Mouse (Mus musculus) heart, embryonic 11.5 days (tissue): ENCODE measurements around the gene Arel1. TPM values are rescaled to one million over a fixed set of nuclear protein-coding genes. Genes with fewer than 3 reads are reported as not detected.

ENCODE experiments used
- ATAC-seq: fragments of 200-750 bp; cut with Nextera tagmentation; replicated peaks from 2 replicates; pipeline ENCODE4 v1.8.0; 2017; ENCODE audit warnings: moderate library complexity; ENCODE audit not compliant: insufficient number of reproducible peaks, low FRiP score, low TSS enrichment
- H3K27ac ChIP-seq: fragments of 300-500 bp; sonication (generic); 2 replicates; pipeline ENCODE4 v1.5.1; 2014; ENCODE audit warnings: mild to moderate bottlenecking, low read depth, low read length
- H3K27me3 ChIP-seq: fragments of 300-500 bp; sonication (generic); 2 replicates; pipeline ENCODE4 v1.6.1; 2014; ENCODE audit warnings: mild to moderate bottlenecking, low read length, mixed read lengths; ENCODE audit not compliant: control insufficient read depth, insufficient read depth
- H3K36me3 ChIP-seq: fragments of 300-500 bp; sonication (generic); 2 replicates; pipeline ENCODE4 v1.6.1; 2014; ENCODE audit warnings: mild to moderate bottlenecking, low read length, moderate library complexity, mixed read lengths; ENCODE audit not compliant: control insufficient read depth, insufficient read depth
- H3K4me1 ChIP-seq: fragments of 300-500 bp; sonication (generic); 2 replicates; pipeline ENCODE4 v1.6.1; 2014; ENCODE audit warnings: low read length; ENCODE audit not compliant: control insufficient read depth, insufficient read depth
- H3K4me2 ChIP-seq: fragments of 300-500 bp; sonication (generic); 2 replicates; pipeline ENCODE4 v1.6.1; 2014; ENCODE audit warnings: mild to moderate bottlenecking, moderate library complexity
- H3K4me3 ChIP-seq: fragments of 300-500 bp; sonication (generic); 2 replicates; pipeline ENCODE4 v1.5.1; 2014; ENCODE audit warnings: low read depth, low read length
- H3K9ac ChIP-seq: fragments of 300-500 bp; sonication (generic); 2 replicates; pipeline ENCODE4 v1.6.1; 2014; ENCODE audit warnings: mild to moderate bottlenecking, low read depth, low read length, moderate library complexity
- H3K9me3 ChIP-seq: fragments of 300-500 bp; sonication (generic); replicated peaks from 2 replicates; pipeline ENCODE4 v1.6.1; 2016; ENCODE audit warnings: low read length; ENCODE audit not compliant: control insufficient read depth
- WGBS: fragments of 180-500 bp; shearing (Covaris S2); extraction: QIAGEN DNeasy Blood & Tissue Kit; methylation state at CpG from one replicate; pipeline ENCODE4 v1.1.7; 2014; ENCODE audit not compliant: insufficient replicate concordance; 5-methylcytosine and 5-hydroxymethylcytosine counted together
- polyA plus RNA-seq: library from polyadenylated mRNA; unstranded; fragments of >200 nt; fragmentation: Nextera tagmentation; extraction: Ambion mirVana; gene quantifications from 2 replicates; pipeline ENCODE4 v1.2.1, GENCODE M21; 2014

Arel1 gene
- polyA plus RNA-seq, 1 experiment from 2014 or later: 13.1 TPM

DNA sequence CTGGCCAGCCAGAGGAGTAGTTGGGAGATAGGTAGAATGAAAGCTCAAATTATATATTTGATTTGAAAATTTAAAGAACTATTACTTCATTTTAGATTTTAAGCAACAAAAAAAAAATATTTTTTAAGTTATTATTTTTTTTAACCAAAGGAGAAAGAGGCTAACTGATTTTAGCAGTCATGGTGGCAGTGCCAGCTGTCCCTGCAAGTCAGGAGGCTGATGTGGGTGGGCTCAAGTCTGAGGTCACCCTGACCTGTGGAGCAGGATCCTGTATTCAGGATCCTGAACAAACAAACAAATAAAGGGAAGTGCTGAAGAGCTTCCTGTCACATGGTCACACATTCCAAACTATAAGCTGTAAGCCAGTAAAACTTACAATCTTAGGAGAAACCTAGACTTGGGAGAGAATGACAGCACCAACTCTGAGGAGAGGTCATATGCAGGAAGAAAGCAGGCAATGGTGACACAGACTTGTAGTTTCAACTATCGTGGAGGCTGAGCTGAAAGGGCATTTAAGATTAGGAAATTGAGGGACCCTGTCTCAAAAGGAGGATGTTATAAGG lies 11.8 kb downstream of the Arel1 start:
- no peak overlapping the region for H3K4me2 ChIP-seq
- H3K36me3 ChIP-seq: peaks cover 3% of the 10 kb centered on the region; the same call in 1 of the 2 replicates
- no peak for ATAC-seq
- no peak overlapping the region for H3K4me3 ChIP-seq
- peaks cover 14% of the 10 kb centered on the region for H3K4me1 ChIP-seq
- H3K9me3 ChIP-seq: no peaks in the 10 kb centered on the region
- 69% methylated on average over 1 of the region's 1 CpGs for WGBS
- no peak overlapping the region for H3K27ac ChIP-seq
- no peaks in the 10 kb centered on the region for H3K27me3 ChIP-seq
- H3K9ac ChIP-seq: no peak overlapping the region

DNA sequence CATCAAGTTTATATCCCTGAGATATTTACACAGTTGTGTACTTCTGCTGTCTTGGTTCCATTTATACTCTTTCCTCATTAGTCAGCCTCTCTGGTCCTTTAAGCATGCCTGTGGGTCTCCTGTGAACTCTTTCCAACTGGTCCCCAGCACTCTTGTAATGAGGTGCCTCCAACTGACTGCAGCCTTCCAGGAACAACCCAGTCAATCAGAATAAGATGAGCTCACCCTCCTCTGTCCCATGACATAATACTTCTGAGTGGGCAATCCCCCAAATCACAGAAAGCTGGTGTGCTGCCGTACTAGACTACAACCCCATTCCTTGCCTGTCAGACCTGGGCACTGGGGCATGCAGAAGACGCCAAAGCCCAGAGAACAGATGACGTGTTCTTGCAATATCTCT lies 14.4 kb downstream of the Arel1 start:
- WGBS: 92% methylated on average over 3 of the region's 3 CpGs
- peaks cover 3% of the 10 kb centered on the region; the same call in 1 of the 2 replicates for H3K36me3 ChIP-seq
- H3K4me1 ChIP-seq: no peaks in the 10 kb centered on the region
- no peaks in the 10 kb centered on the region for H3K9me3 ChIP-seq
- no peaks in the 10 kb centered on the region for H3K27me3 ChIP-seq
- no peak overlapping the region for H3K9ac ChIP-seq
- H3K4me3 ChIP-seq: no peak overlapping the region
- H3K27ac ChIP-seq: no peak overlapping the region
- H3K4me2 ChIP-seq: no peak overlapping the region
- no peak for ATAC-seq

DNA sequence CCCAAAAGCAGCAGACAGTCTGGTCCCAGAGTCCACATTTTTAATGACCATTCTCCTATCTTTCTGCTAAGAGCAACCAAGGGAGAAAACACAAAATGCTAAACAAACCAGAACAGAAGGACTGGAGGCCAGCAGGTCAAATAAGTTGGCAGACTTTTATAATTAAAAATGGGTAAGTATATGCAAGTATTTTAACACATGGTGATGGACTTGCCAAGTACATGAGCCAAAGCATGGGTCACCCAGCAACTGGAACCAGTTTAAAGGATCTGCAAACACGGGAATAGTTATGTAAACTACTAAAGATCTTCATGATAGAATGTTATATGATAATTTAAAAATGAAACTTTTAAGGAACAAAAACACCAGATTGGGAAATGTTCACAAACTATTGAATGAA lies 18.3 kb downstream of the Arel1 start:
- Histone ChIP-seq H3K9me3 (no peaks in the 10 kb centered on the region), H3K27ac (no peak overlapping the region), H3K9ac (no peak overlapping the region), H3K4me2 (no peak overlapping the region), H3K36me3 (peaks cover under 1% of the 10 kb centered on the region; the same call in 1 of the 2 replicates), H3K4me3 (no peak overlapping the region), H3K27me3 (no peaks in the 10 kb centered on the region), H3K4me1 (peaks cover 3% of the 10 kb centered on the region; the same call in 1 of the 2 replicates)
- ATAC-seq: no peak
- 81% methylated on average over 1 of the region's 1 CpGs for WGBS

DNA sequence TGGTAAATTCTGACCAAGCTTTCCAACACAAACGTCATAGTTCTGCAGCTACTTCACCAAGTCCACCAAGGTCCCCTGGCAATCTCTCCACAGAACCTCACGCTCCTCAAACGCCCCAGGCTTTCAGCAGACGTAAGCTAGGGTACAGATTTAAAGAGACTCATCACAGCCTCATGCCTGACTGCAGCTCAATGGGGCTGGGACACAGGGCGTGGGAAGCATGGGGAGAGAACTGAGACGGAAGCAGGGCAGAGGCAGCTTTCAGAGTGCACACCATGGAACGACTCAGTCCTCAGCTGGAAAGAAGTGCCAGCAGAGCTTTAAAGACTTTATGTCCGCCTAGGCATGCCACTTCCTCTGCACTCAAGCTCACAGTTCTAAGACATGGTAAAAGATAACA lies 19.2 kb downstream of the Arel1 start:
- Histone ChIP-seq H3K4me3 (no peak overlapping the region), H3K27me3 (no peaks in the 10 kb centered on the region), H3K27ac (no peak overlapping the region), H3K4me1 (peaks cover 3% of the 10 kb centered on the region; the same call in 1 of the 2 replicates), H3K9me3 (no peaks in the 10 kb centered on the region), H3K36me3 (peaks cover 4% of the 10 kb centered on the region; the same call in 1 of the 2 replicates), H3K4me2 (no peak overlapping the region), H3K9ac (no peak overlapping the region)
- 73% methylated on average over 8 of the region's 8 CpGs for WGBS
- ATAC-seq: no peak

DNA sequence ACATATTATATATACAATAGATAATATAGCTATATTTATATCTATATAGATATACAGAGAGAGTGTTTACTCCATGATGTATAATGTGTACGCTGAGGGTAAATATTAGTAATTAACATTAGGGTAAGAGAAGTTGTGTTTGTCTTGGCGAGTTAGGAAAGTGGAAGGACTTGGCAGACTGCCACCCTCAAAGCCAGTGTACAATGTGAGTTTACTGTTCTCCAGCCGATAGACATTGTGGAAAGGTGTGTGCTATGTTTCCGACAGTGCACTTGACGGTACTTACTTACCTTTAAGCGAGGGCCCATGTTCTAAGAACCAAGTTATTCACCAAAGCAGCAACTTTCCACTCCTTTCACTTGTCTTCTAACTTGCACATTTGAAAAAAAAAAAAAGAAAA lies 19.9 kb downstream of the Arel1 start:
- Histone ChIP-seq H3K27ac (no peak overlapping the region), H3K9me3 (no peaks in the 10 kb centered on the region), H3K4me3 (no peak overlapping the region), H3K9ac (no peak overlapping the region), H3K4me1 (peaks cover 3% of the 10 kb centered on the region; the same call in 1 of the 2 replicates), H3K36me3 (peaks cover 4% of the 10 kb centered on the region; the same call in 1 of the 2 replicates), H3K27me3 (no peaks in the 10 kb centered on the region), H3K4me2 (no peak overlapping the region)
- WGBS: 90% methylated on average over 6 of the region's 6 CpGs
- no peak for ATAC-seq

DNA sequence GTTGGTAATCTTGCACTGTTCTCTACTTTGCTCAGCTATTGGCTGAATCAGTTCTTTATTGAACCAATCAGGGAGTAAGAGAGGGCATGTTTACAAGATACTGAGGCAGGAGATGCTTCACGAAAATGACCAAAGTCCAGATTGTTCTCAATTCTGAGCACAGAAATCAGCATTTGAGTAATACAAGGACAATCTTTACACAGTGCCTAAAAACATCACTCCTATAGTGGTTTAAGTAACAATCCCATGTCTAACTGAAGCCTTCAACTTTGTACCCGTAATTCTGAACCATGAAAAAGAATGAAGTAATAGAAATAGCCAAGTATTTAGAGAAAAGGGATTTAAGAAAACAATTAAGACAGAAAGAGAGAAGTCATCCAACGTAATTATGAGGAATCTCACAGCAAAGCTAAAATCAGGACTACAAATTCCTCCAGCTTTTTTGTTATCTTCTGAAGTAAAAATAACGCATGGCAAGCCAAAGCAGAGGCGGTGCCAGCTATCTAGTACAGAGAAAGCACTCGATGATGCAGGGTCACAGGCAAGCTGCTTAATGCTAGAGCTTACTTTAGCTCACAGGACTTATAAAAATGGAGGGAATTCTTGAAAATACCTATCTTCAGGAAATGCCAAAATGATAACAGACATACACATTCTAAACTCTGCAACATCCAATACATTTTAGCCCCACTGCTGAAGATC lies 22.0 kb downstream of the Arel1 start:
- H3K9ac ChIP-seq: no peak overlapping the region
- no peak overlapping the region for H3K4me2 ChIP-seq
- H3K4me3 ChIP-seq: no peak overlapping the region
- H3K27me3 ChIP-seq: no peaks in the 10 kb centered on the region
- no peaks in the 10 kb centered on the region for H3K9me3 ChIP-seq
- H3K27ac ChIP-seq: no peak overlapping the region
- no peak for ATAC-seq
- H3K4me1 ChIP-seq: peaks cover 9% of the 10 kb centered on the region; the same call in 1 of the 2 replicates
- WGBS: 54% methylated on average over 6 of the region's 6 CpGs
- 0 out of 2 replicates have a peak, but pooled peaks cover 4% of the 10 kb centered on the region for H3K36me3 ChIP-seq

DNA sequence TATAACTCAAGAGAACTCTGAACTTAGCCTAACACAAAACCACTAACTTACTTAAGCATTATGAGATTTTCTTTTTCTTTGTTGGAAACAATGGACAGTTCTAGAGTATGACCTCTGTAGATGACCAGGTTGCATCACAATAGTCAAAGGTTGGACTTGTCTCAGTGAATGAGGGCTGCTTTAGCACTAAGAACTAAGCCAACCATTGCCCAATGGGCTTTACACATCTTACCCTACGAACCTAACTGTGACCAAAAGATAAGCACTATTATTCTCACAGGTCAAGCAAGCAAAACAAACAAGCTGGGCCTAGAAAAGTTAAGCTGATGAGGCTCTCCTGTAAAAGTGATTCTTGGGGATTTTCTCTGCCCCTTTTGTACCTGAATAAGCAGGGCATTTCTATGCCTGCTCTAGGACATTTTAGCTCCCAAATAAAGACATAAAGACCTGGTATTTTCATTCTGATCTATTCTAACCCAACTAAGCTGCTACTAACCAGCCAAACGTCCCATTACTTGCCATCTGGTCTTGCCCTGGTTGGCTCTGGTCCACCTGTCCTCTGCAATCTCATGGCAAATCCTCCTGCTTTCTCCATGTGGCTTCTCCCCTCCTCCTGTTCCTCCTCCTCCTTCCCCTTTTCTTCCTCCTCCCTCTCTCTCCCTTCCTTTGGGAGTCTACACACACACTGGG lies 22.7 kb downstream of the Arel1 start:
- H3K9ac ChIP-seq: no peak overlapping the region
- H3K27me3 ChIP-seq: no peaks in the 10 kb centered on the region
- 68% methylated on average over 2 of the region's 2 CpGs for WGBS
- H3K27ac ChIP-seq: no peak overlapping the region
- H3K4me1 ChIP-seq: peaks cover 9% of the 10 kb centered on the region; the same call in 1 of the 2 replicates
- no peak overlapping the region for H3K4me3 ChIP-seq
- 0 out of 2 replicates have a peak, but pooled peaks cover 4% of the 10 kb centered on the region for H3K36me3 ChIP-seq
- no peaks in the 10 kb centered on the region for H3K9me3 ChIP-seq
- ATAC-seq: no peak
- no peak overlapping the region for H3K4me2 ChIP-seq

DNA sequence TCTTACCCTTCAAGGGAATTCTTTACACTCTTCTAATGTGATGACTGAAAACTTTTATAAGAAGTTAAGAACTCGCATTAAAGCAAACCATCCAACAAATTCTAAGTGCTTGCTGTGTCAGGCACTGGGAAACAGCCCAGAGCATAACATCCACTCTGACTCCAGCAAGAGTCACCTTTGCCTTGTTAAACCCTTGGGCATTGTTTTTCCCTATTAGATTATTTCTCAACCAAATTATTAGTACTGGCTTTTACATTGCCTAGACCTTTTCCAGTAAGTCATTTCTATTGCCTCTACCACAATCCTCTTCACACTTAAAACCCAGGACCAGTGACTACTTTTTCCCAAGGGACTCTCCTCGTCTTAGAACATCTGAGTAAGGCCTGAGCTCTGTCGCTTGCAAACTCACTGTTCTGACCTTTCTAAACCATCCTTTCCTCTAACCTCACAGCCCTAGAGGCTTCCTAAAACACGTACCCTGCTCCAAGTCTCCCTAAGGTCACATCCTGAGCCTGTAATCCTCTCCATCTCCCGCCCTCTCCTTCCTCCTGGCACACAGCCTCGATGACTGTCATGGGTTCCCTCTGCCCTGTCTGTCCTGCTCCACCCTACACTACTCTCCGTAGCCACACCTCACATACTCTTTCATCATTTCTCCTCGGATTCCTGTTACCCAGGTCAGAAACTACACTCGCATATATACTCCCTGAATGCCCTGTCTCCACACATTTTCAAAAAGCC lies 25.7 kb downstream of the Arel1 start:
- no peak for ATAC-seq
- Histone ChIP-seq H3K9ac (no peak overlapping the region), H3K27me3 (no peaks in the 10 kb centered on the region), H3K27ac (no peak overlapping the region), H3K9me3 (no peaks in the 10 kb centered on the region), H3K4me2 (no peak overlapping the region), H3K4me3 (no peak overlapping the region), H3K36me3 (peaks cover 13% of the 10 kb centered on the region), H3K4me1 (peaks cover 12% of the 10 kb centered on the region; the same call in 1 of the 2 replicates)
- 77% methylated on average over 9 of the region's 9 CpGs for WGBS
